Mouse (Mus musculus) gastrocnemius, postnatal 4 days (tissue): ENCODE results near the gene Mecp2. TPM values are rescaled to one million over a fixed set of nuclear protein-coding genes. Genes with fewer than 3 reads are reported as not detected.
"Not testable (repeated sequence)": the region's sequence is repeated elsewhere in the genome, so short reads cannot be mapped to it uniquely, and the experiment has no call there.

Experiments used
- DNase-seq, 2 experiments: peaks; one replicate each; pipeline ENCODE4 v3.0.0; 2021 to 2022; ENCODE audit warnings: low spot score in 2 of 2, mixed read lengths in 2 of 2
- long read RNA-seq, 2 experiments: library from polyadenylated mRNA; stranded (forward); transcript quantifications; one replicate each; pipeline ENCODE4 v2.0.0; 2021
- total RNA-seq, 2 experiments: library from RNA; stranded (reverse); gene quantifications; 2 replicates each; pipeline ENCODE4 v1.2.3; 2021

The Mecp2 gene
- 10 to 100 TPM; 45.4 to 48.7 TPM for total RNA-seq
- long read RNA-seq, experiment 1, full-length matches to known transcripts: 21 of 32 reads
- long read RNA-seq, experiment 1, partial matches to known transcripts: 1 of 32 reads
- long read RNA-seq, experiment 1, other reads (novel, unspliced or antisense): 10 of 32 reads
- long read RNA-seq, experiment 2, full-length matches to known transcripts: 28 of 36 reads
- long read RNA-seq, experiment 2, partial matches to known transcripts: 2 of 36 reads
- long read RNA-seq, experiment 2, other reads (novel, unspliced or antisense): 6 of 36 reads

GRCm38 (mm10) chrX:74135263-74135662 lies at the start of gene Mecp2:
Mecp2 (minus strand) TSS chrX:74135363.
- DNase-seq: not testable (repeated sequence)

GRCm38 (mm10) chrX:74176959-74177358 lies 41.8 kb upstream of the Mecp2 start, which contains the start of gene Tktl1:
Tktl1 (plus strand) TSS chrX:74177259.
- DNase-seq: no peak

GRCm38 (mm10) chrX:74167738-74168137 lies 32.6 kb upstream of the Mecp2 start, which contains the start of gene Tex28:
Tex28 (minus strand) TSS chrX:74167838.
- DNase-seq: no peak

GRCm38 (mm10) chrX:74127164-74127563 lies 8.0 kb downstream of the Mecp2 start, which contains the start of gene Opn1mw:
Opn1mw (plus strand) TSS chrX:74127464.
- DNase-seq: no peak

- no peak for DNase-seq
These were observed 10.2 kb downstream of the Mecp2 start for GRCm38 (mm10) chrX:74124975-74125374.

- DNase-seq: peak in 1 of 2 experiments; percentile 15
These were observed 19.7 kb downstream of the Mecp2 start for GRCm38 (mm10) chrX:74115511-74115910.

- DNase-seq: no peak
These were observed 21.1 kb downstream of the Mecp2 start for GRCm38 (mm10) chrX:74114036-74114435.

- no peak for DNase-seq
These were observed 26.4 kb downstream of the Mecp2 start for GRCm38 (mm10) chrX:74108747-74109146.

- no peak for DNase-seq
These were observed 29.2 kb downstream of the Mecp2 start for GRCm38 (mm10) chrX:74105916-74106315.

GRCm38 (mm10) chrX:74103457-74104188 lies 31.5 kb downstream of the Mecp2 start:
- DNase-seq: no peak

GRCm38 (mm10) chrX:74095130-74095529 lies 40.0 kb downstream of the Mecp2 start:
- DNase-seq: no peak

- peak; percentile 90 to 96 for DNase-seq
These were observed 49.5 kb downstream of the Mecp2 start for GRCm38 (mm10) chrX:74085601-74086038.

- peak; percentile 53 to 72 for DNase-seq
These were observed 50.1 kb downstream of the Mecp2 start for GRCm38 (mm10) chrX:74084946-74085498.

GRCm38 (mm10) chrX:74084276-74084837 lies 50.8 kb downstream of the Mecp2 start:
- no peak for DNase-seq

- no peak for DNase-seq
These were observed 64.4 kb downstream of the Mecp2 start for GRCm38 (mm10) chrX:74070794-74071193.

GRCm38 (mm10) chrX:74067891-74068290 lies 67.3 kb downstream of the Mecp2 start:
- DNase-seq: peak in 1 of 2 experiments; percentile 36

- no peak for DNase-seq
These were observed 90.1 kb downstream of the Mecp2 start for GRCm38 (mm10) chrX:74045107-74045506.

- DNase-seq: no peak
These were observed 97.3 kb downstream of the Mecp2 start for GRCm38 (mm10) chrX:74037702-74038375.

GRCm38 (mm10) chrX:74030000-74030399 lies 105.2 kb downstream of the Mecp2 start:
- no peak for DNase-seq

GRCm38 (mm10) chrX:74023188-74024049 lies 111.7 kb downstream of the Mecp2 start, which contains the start of gene Irak1:
Irak1 (minus strand) TSS chrX:74023918.
- DNase-seq: peak; percentile 79 to 81
